Mouse (Mus musculus): ENCODE measurements around the gene Acadsb.

Gene Acadsb

DNA sequence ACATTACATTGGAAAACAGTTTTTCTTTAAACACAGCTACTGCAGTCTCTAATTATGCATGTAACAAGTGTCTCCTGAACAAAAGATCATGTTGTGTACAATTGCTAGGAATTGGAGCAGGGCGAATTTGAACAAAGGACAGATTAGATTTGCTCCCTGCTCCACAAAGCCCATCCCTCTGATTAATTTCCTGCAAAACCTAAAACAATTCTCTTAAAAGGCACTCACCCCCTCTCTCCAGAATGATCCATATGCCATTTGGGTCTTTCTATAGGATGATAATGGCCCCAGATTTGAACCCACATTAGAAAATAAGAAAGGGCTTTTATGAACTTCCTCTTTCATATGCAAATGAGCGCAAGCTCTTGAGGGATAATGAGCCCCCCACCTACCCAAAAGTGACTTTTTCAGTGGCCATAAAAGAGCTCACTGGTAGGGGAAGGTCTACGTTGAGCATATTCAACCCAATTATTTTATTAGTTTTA lies 54.8 kb downstream of the Acadsb start:
- no peak for DNase-seq (ENCODE audit: low spot score in 2 of 2)

DNA sequence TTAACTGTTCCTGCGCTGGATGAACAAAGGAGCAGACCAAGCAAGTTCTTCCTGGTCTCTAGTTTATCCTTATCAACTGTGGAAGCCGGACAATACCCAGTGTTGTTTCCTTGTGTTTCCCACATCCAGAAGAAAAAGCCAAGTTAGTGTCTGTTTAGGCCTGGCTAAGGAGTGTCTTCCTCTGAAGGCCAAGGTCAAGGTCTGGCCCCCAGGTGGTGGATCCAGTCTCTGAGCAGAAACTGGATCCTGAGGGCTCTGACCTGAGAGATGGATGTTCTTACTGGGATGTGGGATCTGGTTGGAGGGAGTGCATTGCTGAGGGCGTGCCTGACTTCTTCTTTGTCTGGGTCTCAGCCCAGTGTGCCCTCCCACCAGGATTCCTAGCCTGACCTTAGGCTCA lies 55.3 kb downstream of the Acadsb start:
- peak in 1 of 2 experiments; percentile 36 for DNase-seq (ENCODE audit: low spot score in 2 of 2)

DNA sequence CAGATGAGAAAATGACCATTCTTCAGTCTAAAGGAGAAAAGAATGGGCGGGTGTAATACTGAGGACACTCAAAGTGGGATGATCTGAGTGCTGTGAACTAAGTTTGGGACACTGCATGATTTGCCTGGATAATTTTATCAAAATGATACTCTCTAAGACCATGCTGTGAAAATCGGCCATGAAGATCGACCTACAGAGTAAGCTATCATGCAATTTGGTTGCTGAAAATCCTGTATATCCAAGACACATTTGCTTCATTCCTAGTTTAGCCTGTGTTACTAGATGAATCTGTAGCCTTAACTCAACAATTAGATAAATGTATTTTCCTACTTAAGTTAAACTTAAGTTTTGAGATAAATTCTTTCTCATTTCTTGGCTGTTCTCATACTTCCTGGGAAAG lies 56.9 kb downstream of the Acadsb start:
- DNase-seq (ENCODE audit: low spot score in 2 of 2), result no peak

DNA sequence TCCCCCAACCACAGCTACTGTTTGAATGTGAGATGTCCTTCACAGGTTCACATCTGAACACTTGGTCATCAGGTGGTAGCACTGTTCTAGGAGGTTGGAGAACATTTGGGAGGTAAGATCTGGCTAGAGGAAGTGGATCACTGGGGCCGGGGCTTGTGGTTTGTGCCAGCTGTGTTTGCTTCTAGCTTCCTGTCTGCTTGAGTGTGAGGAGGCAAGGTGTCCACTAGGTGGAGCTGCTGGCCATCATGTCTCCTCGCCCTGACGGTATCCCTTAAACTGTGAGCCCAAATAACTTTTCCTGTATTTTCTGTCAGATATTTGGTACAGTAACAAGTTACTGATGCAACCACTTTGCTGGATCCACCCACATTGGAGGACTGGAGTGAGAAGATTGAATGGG lies 59.1 kb downstream of the Acadsb start:
- peak in 1 of 2 experiments; percentile 55 for DNase-seq (ENCODE audit: low spot score in 2 of 2)

DNA sequence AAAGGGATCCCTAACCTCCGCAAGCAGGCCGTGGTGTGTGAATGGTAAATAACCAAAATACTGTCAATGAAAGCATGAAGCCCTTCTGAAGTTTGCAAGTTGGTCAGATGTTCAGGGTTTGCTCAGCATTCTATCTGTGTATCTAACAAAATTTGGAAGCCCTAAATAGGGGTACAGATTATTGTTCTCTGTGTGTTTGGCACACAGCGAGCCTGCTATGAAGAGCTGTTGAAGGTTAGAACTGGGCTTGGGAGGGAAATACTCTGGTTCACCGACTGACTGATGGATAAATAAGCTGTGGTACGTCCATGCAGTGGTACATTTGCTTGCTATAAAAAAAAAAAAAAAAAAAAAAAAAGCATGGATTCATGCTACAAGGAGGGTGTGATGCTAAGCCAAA lies 61.1 kb downstream of the Acadsb start:
- no peak for DNase-seq (ENCODE audit: low spot score in 2 of 2)

DNA sequence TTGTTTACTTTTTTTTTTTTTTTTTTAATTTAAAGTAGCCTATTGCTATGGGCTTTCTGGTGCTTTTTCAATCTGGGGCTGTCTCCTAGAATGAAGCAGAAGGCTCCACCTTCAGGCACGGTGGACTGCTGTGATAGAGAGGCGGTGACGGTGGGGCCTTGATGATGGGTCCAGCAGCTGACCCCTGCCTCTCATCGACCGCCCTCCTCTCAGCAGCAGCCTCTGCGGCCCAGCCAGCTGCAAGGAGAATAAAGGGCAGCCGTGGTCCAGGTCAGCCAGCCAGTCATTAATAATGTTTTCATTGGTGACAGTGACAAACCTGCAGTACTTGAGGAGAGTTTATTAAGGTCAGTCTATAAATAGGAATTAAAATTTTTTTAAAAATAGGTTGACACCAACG lies 66.7 kb downstream of the Acadsb start:
- no peak for DNase-seq (ENCODE audit: low spot score in 2 of 2)

DNA sequence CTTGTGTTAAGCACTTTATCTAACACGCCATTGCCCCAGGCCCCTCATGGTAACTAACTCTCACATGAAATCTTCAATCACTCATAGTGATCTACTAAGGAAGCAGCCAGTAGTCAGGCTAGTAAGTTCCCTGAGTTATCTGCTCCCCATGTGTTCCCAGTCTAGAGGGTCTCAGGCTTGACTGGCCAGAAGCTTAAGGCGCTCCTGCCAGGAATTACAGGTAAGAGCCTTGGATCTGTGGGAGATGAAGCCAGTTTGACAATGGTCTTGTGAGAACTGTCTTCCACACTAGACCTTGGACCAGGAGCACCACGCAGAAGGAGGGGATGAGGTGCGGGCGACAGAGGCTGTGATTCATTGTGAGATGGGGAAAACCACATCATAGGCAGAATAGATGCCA lies 68.0 kb downstream of the Acadsb start:
- DNase-seq (ENCODE audit: low spot score in 2 of 2), result no peak

Measured in urinary bladder, postnatal 4 days (tissue).